Mouse (Mus musculus): ENCODE results near the gene Atp5d.

The Atp5d gene

DNA sequence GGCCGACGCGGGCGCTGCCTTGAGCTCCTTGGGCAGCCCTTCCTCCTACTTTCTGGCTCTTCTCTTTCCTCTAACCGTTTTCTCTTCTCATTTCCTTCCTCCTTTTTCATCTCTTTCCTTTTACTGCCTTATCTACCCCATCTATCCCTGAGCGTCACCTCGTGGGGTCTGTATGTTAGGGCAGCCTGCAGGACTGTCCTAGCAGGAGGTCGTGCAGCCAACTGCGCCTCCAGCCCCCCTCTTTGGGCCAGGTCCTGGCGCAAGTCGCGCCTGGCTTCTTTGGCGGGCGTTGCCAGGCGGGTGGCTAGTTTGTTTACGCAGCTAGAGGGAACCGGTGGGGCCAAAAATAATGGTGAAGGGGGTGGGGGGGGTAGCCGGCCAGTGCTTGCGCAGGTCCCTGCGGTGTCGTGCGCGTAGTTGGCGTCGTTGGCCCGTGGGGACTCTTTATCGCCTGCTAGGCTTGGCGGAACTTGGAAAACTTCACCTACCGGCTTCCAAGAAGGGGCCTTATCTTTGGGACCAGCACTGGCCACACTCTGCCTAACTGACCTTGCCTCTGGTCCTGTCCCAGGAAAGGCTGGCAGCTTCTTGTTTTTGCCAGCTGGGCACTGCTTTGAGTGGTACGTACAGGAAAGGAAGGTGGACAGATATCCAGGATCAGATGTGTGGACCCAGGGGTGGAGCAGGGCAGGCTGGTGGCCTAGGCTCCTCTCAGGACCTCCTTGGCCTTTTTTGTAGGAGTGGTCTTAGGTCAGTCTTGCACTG lies 21.3 kb upstream of the Atp5d start:
- no peak for DNase-seq (ENCODE audit: extremely low read depth, low read depth, low spot score)

DNA sequence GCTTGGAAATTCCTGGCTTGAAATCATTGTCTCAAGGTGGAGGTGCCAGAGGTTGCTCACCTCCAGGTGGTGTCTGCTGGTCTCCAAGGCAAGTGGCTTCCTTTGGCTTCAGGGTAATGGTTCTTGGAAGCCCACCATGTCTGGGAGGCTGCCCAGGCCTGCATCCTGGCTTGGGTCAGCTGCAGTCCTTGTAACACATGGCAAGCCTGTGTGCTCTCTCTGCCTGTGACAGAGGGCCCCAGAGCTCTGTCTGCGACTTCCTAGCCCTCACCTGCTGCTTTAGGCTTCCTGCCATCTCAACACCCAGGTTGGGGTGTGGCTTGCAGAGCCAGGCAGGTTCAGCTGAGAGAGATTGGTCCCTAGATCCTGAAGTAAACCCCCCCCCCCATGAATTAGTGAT lies 20.7 kb upstream of the Atp5d start:
- no peak for DNase-seq (ENCODE audit: extremely low read depth, low read depth, low spot score)

DNA sequence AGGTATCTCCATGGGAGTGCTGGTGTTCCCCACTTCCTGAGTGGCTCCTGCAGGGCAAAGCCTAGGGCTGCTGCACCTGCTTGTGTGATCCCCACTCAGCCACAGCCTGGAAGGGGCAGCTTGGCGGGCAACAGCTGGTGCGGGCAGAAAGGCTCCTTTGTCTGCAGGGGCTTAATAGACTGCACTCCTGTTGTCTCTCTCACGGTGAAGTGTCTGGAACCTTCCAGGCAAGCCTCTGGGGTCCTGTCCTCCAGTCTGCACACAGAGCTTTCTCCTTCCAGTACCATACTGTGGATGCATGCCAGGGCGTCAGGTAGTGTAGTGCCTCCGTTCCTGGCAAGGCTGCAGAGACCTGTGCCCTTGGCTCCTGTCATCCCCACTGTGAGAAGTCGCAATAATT lies 19.9 kb upstream of the Atp5d start:
- DNase-seq (ENCODE audit: extremely low read depth, low read depth, low spot score), result no peak

DNA sequence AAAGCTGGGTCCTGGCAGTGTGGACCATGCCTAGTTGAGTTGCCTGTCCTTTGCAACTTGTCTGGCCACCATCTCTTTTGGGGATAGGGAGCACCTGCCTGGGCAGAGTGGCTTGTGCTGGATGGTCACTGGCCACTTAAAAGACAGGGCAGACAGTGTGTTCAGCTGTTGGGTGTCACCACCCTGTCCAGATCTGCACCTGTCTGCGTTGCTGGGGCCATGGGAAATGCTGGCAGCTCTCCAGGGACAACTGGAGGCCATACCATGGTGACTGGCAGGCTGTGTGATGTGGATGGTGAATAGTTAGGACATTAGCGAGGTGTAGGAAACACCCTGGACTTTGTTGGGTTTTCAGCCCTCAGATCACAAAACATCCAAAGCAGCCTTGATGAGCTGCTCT lies 18.3 kb upstream of the Atp5d start:
- DNase-seq (ENCODE audit: extremely low read depth, low read depth, low spot score), result no peak

DNA sequence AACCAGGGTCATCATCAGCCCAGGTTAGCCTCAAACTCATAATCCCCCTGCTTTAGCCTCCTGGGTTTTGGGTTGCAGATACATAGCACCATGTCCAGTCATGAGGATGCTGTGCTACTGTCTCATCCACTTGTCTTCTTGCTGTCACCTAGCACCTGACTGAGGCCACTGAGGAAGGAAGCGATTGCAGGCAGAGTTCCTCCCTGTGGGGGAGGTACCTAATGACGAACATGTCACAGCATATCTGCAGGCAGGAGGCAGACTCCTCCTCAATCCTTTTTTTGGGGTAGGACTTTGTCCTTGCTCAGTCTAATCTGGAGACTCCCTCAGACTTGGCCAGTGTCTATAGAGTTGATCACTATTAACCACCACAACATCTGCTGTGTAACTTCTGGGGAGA lies 16.8 kb upstream of the Atp5d start:
- DNase-seq (ENCODE audit: extremely low read depth, low read depth, low spot score), result no peak

DNA sequence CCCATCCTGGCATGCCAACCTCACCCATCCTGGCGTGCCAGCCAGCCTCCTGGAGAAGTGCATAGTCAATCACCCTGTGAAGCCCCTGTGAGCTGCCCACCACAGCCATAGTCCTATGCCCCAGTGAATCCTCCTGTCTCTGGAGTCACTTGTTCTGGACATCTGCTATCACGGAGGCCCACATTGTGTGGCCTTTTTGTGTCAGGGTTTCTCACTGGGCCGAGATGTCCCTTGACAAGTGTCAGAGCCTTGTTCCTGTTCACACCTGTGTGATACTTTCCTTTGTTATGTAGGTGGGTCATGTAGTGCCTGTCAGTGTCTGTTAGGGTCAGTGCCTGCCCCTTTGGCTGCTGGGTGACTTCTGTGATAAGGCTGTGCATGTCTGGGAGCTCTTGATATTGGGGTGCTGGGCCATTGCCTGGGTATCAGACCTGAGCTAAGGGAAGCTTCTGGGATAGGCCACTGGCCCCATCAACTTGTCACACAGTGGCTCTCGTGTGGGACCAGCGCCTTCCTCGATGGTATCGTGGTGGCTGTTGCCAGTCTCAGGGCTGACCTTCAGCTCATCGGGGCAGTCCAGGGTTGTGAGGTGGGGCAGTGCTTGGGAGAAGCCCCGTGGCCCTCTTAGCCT lies 14.4 kb upstream of the Atp5d start:
- DNase-seq (ENCODE audit: extremely low read depth, low read depth, low spot score), result no peak

DNA sequence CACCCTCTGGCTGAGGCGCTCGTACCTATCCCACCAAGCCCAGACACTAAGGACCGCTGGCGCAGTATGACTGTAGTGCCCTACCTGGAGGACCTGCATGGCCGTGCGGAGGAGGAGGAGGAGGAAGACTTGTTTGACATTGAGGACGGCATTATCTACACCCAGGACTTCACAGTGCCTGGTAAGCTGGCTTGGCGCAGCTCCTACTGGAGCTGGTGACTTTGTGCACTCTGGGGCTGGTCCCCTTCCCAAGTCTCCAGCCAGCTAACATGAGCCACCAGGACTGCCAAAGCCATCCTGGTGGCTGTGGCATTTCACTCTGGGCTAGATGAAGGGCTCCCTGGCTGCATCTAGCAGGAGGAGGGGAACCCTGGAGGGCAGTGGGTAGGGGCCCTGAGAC lies 10.5 kb upstream of the Atp5d start:
- no peak for DNase-seq (ENCODE audit: extremely low read depth, low read depth, low spot score)

DNA sequence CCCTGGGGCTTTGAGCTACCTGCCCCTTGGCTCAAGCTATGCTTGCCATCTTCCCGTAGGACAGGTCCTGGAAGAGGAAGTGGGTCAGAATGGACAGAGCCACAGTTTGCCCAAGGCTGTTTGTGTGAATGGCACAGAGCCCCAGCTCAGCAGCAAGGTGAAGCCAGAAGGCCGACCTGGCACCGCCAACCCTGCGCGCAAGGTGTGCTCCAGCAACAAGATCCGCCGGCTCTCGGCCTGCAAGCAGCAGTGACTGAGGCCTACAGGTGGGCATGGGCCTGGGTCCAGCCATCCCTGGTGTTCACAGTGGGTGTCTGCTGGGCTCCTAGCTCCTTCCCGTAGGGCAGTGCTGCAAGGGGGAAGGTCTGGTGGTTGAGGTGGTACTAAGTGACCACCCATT lies 8.6 kb upstream of the Atp5d start:
- no peak for DNase-seq (ENCODE audit: extremely low read depth, low read depth, low spot score)

DNA sequence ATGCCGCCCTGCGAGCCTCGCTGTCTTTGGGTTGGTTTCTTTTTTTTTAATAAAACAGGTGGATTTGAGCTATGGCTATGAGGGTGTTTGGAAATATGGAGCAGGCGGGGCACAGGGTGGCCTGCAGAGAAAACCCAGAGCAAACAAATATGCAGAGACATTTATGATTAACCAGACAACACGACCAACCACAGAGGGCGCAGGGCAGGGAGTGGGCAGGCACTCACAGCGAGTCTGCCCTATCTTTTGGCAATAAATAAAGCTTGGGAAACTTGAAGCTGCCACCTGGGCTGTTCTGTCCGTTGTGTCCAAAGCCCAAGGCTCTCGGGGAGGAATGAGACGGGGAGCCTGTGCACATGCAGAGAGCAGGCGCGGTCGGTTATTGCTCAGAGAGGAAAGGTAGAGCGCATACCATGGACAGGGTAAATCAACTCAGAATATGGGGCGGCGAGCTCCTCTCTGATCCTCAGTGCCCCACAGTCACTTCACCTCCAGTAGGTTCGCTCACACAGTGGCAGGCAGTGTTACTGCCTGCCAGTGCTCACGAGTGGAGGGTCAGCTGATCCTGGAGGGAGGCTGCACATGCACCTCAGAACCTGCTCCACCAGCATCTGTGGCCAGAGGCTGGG lies 7.9 kb upstream of the Atp5d start:
- DNase-seq (ENCODE audit: extremely low read depth, low read depth, low spot score), result no peak

DNA sequence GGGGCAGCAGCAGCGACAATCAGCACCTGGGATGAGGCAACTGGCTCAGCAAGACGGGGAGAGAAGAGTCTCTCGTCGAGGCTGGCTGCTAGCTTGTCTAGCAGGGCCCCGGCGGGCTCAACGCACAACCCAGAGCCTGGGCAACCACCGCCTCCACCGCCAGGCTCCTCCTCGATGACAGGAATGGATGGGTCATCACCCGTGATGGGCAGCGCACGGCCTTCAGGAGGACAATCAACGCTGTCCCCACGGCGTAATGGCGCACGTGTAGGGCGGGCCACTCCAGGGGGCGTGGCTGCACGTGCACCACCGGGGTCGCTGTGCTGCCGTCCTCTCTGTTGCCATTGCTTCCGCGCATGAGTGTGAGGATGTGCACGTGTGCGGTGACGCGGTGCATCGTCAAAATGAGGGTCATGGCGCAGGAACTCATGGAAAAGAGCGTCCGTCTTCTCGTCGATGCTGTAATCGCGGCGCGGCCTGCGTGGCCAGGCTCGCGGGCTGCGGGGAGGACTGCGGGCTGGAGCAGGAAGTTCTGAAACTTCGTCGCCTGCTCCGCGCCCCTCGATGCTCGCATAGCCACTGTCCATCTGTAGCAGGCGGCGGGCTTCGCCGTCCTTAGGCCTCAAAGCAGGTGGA lies 7.0 kb upstream of the Atp5d start:
- DNase-seq (ENCODE audit: extremely low read depth, low read depth, low spot score), result no peak

DNA sequence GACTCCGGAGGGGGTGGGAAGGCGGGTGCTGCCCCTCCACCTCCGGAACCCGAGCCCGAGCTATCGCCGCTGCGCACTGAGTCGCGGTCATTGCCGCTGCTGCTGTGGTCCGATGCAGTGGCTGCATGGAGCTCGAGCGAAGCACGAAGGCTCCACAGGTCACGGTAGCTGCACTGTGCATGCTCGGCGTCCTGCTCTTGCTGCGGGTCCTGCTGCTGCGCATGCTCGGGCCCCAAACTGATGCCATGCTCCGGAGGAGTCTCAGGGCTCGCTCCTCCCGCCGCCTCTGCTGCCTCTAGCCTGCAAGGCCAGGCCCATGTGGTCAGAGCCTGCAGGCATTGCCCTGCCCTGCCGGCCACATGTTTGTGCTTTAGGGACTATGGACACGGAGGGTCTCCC lies 6.5 kb upstream of the Atp5d start:
- no peak for DNase-seq (ENCODE audit: extremely low read depth, low read depth, low spot score)

DNA sequence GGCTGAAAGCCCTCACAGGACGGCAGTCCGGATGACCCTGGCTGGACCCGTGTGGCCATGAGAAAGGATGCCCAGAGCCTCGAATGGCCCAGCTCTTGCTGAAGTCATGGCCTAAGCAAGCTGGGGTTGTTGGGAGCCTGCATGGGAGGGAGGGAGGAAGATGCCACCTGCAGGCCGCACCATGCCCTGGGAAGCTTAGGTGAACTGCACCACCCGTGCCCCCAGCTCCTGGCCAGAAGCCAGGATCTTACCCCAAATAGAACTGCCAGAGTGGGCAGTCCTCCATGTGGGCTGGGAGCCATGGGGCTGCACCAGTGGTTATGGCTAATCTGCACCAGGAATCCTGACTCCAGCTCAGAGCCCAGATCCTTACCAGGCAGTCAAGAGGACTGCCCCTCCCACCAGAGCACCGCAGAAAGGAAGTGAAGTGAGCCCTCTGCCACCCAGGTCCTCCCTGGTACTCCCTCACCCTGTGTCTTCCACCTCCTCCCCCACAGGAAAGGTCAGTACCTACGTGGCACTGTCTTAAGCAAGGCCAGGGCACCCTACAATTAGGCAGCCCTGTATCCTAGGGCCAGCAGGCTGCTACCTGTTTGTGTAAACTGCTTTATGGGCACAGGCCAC lies 5.1 kb upstream of the Atp5d start:
- no peak for DNase-seq (ENCODE audit: extremely low read depth, low read depth, low spot score)

DNA sequence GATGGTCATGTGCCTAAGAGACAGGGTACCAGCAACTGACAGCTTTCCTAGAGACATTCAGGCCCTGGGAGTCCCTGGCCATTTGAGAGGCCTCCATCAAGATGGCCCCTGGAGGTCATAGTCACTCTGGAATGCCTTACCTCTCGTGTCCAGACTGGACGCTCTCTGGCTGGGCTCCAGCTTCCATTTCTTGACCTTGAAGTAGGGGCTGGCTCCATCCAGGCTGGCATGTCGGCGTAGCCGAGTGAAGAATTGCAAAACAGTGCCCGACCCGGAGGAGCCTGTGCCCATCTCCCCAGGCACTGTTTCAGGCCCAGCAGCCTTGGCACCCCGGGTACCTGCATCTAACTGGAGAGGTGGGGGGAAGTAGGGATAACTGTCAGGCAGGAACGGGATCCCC lies 4.0 kb upstream of the Atp5d start:
- no peak for DNase-seq (ENCODE audit: extremely low read depth, low read depth, low spot score)

DNA sequence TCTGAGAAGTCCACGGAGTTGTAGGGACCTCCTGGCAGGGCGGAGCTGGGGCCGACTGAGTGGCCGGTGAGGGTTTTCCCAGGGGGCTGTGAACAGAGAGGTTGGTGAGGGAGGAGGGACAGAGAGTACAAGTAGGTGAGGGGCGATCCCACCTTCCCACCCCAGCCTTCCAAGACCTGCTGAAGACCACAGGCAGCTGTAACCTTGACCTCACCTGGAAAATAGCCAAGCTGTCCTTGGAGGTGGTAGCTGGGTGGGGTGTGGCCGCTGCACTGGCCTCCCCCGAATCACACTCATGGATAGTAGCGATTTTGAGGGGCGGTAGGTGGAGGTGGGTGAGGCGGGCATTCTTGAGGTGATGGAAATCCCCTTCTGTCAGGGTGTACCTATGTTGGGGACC lies 3.3 kb upstream of the Atp5d start:
- DNase-seq (ENCODE audit: extremely low read depth, low read depth, low spot score), result no peak

DNA sequence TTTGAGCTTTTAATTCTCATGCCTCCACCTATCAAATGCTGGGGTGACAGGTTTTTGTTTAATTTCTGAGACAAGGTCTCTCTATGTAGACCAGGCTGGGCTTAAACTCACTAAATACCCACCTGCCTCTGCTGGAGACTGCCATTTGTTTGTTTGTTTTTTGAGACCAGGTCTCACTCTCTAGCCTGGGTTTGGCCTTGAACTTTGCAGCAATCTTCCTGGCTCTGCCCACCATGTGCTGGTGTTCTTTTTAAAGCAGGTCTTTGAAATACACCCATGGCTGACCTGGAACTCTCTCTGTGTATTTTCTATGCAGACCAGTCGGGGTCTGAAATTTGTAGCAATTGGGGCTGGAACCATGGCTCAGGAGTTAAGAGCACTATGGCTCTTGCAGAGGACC lies 2.8 kb upstream of the Atp5d start:
- DNase-seq (ENCODE audit: extremely low read depth, low read depth, low spot score), result no peak

DNA sequence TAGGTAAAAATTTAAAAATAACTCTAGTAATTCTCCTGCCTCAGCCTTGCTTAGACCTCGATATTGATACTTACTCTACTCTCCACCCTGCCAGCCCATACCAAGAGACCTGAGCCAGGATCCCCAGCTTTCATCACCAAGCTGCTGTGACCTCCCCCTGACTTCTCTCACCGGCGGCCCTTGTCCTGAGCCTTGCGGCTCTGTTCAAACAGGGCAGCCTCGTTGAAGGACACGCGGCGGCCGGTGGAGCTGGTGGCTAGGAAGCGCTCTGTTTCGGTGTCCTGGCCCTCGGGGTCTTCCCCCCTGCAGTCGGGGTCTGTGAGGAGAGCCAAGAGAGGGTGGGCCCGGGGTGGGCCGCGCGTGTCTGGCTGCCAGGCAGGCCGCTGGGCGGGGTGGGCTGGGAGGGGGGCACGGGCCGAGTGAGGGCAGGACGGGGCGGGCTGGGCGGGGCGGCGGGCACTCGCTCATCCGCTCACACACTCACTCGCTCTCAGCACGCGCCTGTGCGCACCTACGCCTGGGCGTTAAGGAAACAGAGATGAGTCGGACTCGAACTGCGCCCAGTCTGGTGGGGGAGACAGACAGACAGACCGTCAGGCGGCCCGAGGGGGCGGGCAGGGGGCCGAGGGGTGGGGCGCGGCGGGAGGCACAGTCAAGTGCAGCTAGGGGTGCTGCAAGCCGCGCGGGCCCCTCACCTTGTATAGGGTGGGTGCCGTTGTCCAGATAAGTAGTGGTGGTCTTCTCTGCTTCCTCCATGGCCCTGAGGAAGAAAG lies 2.1 kb upstream of the Atp5d start:
- DNase-seq (ENCODE audit: extremely low read depth, low read depth, low spot score), result no peak

DNA sequence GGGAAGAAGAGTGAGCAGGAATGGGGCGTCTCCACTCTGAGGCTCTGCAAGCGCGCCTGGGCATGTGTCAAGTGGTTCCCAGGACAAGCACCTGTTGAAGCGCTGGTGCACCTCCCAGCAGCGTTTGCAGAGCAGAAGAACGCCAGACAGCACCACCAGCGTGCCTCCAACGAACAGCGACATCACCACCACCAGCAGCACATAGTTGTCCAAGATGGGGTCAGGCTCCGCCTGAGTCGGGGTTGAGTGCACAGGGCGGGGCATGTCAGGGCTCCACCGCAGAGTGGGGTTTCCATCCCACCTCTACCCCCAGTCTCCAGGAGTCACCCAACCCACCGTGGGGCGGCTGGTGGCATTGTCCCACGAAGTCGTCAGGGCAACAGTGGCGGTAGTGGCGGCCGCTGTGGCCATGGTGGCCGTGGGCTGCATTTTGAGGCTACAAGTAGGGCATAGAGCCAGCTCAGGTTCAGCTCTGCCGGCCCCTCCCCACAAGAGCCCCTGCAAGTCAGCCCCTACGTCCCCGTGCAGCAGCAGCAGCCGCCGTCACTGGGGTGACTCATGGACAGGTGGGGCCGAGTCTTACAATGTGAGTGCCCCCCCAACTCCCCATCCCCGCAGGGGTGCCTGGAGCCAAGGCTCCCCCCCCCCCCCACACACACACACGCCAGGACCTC lies 1.3 kb upstream of the Atp5d start:
- no peak for DNase-seq (ENCODE audit: extremely low read depth, low read depth, low spot score)

DNA sequence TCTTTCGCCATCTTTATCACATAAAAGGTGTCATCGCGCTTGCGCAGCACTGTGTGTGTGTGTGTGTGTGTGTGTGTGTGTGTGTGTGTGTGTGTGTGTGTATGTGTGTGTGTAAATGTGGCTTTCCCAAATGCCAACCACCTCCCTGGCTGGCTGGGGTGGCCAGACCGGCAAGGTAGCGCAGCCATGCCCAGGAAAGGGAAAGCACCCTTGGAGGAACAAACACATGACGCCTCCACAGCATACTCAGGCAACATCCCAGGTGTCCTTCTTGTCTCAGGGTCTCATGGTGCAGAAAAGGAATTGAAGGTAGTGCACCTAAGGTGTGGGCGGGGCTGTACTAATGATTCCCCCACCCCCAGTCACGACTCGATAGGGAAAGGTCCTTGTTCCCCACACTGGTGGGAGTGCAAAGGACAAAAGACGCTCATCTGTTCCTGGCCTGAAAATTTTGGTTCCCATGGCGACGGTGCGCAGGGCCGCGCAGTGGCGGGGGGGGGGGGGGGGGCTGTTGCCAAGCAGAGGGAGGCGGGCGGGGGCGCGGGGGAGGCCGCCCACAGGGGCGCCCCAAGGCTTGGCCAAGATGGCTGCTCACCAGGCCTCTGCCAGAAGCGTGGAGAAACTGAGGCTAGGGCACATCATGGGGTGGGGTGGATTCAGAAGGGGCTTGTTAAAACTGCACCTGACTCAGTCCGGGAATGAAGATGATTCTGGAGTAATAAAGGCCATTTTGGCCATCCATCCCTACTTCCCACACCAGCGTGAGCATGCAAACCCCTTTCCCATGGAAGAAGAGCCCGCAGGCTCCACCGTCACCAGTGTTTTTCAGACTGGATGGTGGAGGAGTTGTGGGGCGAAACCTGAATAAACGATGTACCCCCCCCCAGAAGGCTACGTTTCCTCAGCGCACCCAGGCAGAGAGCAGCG lies 543 bp upstream of the Atp5d start:
- no peak for DNase-seq (ENCODE audit: extremely low read depth, low read depth, low spot score)

DNA sequence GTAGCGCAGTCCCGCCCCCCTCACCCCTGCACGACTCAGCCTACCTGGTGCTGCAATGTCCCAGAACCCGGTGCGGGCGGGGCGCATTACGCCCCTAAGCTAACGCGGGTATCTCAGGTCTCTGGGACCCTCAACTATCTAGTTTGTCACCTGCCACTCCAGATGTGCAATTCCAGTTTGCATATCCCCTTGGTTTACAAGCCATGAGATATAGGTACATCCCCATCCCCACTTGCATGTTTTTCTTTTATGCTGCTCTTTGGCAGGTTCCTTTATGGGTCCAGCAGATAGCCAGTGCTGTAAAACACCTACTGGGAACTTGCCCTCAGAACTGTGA lies 975 bp downstream of the Atp5d start:
- DNase-seq (ENCODE audit: extremely low read depth, low read depth, low spot score), result no peak

Measured in fat pad, adult 2 months (tissue).